Mouse (Mus musculus): ENCODE results near the gene Fyb.
"Not testable (repeated sequence)": the region's sequence is repeated elsewhere in the genome, so short reads cannot be mapped to it uniquely, and the experiment has no call there.

Fyb gene

GRCm38 (mm10) chr15:6562629-6563028, 40.0 kb downstream of the Fyb start:
- DNase-seq = no peak

DNA sequence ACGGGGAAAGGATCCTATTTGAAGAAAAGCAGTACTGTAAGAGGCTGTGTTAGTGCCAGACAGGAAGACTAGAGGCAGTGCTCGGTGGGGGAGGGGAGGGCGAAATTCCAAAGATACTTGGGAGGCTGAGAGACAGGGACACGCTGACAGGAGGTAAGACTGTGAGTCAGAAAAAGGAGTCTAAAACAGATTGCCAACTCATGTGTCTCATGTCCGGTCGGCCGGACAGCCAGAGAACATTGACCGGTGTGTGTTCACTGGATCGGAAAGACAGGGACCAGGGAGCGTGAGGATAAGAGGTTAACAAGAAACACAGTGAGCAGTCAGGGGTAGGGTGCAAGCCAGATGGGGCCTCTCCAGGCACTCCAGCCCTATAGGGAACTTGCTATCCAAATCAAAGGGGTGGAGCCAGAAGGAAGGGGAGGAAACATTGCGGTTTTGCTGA, 42.3 kb downstream of the Fyb start:
- DNase-seq = peak; percentile 97

GRCm38 (mm10) chr15:6565873-6566272, 43.2 kb downstream of the Fyb start:
- DNase-seq = peak; percentile 53

GRCm38 (mm10) chr15:6567993-6568392, 45.3 kb downstream of the Fyb start:
- peak; percentile 55 for DNase-seq

DNA sequence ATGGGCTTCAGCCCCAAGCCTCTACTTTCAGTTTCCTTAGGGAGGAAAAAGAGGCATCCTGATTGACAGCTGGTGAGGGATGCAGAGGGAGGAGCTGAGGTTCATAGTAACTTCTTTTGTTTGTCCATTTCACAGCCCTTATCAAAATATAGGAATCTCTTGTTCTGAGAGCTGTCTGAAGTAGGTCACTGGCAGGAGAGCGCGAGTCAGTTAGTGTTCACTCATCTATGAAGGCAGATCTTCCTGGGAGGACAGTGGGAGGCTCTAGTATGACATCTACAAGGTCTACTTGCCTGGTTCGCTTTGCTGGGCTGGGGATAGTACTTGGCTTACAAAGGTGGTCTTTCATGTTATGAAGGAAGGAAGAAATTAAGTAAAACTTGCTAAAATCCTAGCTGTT, 46.0 kb downstream of the Fyb start:
- peak; percentile 44 for DNase-seq

- DNase-seq = peak; percentile 95
Measured at GRCm38 (mm10) chr15:6569074-6569473, 46.4 kb downstream of the Fyb start.

DNA sequence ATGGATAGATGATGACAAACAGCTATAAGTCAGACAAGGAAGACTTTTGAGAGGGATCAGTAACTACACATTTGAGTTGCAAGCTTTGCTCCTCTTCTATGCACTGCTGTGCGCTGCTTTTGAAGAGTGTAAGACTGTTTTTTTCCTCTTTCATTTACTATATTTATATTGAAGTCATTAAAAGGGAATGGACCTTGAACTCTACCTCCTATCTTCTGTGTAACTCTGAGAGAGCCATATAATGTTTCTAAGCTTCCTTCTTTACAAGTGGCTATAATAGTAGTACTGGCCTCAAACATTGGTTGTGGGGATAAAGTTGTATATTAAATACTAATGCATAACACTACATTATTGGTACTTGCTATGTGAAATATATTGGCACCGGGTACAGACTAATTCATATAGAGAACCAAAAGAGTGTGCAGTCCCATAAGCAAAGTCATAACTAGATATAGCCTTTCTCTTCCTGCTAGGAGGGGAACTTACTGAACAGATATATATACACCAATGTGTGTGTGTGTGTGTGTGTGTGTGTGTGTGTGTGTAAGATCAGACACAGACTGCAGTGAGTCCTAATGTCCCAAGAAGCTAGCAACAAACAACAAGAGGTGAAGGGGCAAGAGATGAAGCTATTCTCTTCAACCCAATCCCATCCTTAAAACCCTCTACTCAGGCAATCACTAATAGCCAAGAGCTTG, 47.7 kb downstream of the Fyb start:
- no peak for DNase-seq

- DNase-seq = peak; percentile 88
Measured at GRCm38 (mm10) chr15:6570876-6571275, 48.2 kb downstream of the Fyb start.

DNA sequence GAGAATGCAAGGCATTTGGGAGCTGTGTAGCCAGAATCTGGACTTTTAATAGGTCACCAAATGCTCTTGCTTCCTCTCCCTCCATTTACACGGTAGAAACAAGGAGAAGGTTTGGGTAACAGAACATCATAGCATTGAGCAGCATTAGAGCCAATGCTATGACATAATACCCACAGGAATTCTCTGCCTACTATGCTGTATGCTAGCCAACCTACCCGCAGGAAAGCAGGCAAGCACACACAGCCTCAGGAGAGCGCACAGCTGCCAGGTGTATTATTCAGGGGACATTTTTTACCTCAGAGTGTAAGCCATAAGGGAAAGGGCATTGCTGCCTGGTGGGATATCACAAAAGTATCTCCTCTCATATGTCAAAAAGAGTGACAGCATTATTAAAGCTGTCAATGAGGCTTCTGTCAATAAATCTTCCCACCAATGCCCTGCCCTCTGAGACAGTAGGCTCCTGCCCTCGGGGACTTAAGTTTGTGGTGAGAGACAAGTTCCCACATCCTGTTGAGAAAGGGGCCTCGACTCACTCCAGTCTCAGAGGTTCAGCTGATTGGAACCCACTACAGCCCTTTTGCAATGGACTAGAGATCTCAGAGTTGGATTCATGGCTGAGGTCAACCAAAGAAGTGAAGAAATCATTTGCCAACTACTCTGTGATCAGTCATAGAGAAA, 51.8 kb downstream of the Fyb start:
- DNase-seq = peak; percentile 83

DNA sequence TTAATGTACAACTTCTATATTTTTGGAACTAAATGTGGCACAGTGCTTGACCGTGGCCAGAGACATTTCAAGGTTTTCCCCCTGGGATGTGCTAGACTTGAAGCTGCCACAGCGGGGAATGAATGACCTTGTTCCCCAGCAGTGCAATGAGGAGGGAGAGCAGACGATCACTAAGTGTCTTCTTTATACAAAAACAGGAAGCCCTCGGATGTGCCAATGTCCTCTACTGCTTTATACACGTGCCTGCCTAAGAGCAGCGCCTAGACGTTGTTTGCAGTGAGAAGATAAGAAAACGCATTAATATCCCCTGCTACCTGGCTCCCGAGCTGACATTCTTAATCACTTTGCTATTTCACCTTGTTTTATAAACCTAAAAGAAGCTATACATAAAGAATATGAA, 55.3 kb downstream of the Fyb start:
- peak; percentile 90 for DNase-seq

GRCm38 (mm10) chr15:6578654-6579053, 56.0 kb downstream of the Fyb start:
- DNase-seq = no peak

DNA sequence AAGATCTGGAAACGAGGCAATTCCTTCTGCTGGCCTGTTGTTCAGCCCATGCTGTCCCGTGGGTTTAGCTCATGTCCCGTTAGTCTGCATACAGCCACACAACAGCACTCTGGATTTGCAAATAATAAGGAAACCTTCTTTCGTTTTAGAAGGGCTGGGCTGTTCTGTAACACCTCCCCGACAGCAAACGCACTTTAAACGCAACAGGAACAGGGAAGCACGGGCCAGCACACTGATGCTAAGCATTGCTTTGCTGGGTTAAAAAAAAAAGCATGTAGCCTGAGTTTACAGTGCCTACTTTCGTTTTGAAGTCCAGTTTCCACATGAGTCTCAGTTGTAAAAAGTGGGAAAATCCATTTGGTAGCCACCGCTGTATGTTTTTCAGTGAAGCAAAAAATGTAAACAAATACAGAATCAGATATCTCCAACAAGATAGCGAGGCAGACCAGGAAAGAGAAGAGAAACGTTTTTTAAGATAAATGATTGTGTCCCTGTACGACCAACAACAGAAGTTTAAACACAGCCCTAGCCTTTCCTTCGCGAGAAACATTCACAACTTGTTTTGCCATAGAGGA, 56.6 kb downstream of the Fyb start:
- DNase-seq = peak; percentile 78

GRCm38 (mm10) chr15:6579769-6580261, 57.2 kb downstream of the Fyb start:
- peak; percentile 93 for DNase-seq

GRCm38 (mm10) chr15:6584645-6585044, 62.0 kb downstream of the Fyb start:
- DNase-seq = peak; percentile 30

DNA sequence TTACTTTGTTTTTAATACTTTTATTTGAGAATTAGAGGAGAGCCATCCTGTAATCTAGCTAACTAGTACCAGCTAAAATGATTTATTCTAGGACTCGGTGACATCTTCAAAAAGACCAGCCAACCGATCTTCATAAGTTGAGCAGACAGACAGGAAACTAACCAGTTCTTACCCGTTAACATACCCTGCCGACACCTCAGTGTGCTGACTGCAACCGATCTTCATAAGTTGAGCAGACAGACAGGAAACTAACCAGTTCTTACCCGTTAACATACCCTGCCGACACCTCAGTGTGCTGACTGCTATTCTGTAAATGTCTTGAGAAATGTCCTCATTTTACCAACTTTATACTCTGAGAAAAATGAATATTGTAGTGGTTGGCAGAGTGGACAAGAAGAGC, 63.7 kb downstream of the Fyb start:
- not testable (repeated sequence) for DNase-seq

DNA sequence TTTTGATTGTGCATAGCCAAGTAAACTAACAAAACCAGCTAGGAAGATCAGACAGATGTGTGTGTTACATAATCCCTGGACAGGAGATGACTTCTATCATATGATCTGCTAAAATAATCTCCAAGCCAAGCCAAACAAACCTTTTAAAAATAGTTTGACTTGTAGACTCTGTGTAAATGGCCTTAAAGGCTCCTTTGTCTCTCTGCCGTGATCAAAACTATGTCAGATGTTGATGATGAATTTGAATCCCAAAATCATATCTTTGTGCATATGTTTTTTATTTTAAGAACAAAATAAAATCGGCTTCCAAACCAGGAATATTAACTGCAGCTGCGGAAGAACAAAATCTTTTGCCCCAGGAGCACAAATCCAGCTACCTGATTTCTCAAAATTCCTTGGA, 64.9 kb downstream of the Fyb start:
- no peak for DNase-seq

DNA sequence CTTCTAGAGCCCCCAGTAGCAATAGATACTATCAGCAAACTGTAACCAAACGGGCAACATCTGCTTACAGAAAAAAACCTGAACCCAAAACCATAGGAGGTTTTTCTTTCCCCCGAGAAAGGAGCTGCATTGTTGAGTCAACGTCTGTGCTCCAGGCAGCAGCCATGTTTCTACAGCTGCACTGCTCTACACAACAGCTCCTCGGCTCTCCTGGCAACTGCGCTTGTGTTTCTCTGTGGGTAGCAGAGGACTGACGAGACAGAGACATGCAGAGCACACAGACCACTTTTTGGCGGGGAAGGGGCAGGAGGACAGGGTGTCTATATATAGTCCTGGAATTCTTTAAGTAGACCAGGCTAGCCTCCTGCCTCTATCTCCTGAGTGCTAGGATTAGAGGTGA, 65.5 kb downstream of the Fyb start:
- peak; percentile 76 for DNase-seq

- DNase-seq = peak; percentile 56
Measured at GRCm38 (mm10) chr15:6590846-6591451, 68.3 kb downstream of the Fyb start.

GRCm38 (mm10) chr15:6591527-6591926, 68.9 kb downstream of the Fyb start:
- peak; percentile 40 for DNase-seq

DNA sequence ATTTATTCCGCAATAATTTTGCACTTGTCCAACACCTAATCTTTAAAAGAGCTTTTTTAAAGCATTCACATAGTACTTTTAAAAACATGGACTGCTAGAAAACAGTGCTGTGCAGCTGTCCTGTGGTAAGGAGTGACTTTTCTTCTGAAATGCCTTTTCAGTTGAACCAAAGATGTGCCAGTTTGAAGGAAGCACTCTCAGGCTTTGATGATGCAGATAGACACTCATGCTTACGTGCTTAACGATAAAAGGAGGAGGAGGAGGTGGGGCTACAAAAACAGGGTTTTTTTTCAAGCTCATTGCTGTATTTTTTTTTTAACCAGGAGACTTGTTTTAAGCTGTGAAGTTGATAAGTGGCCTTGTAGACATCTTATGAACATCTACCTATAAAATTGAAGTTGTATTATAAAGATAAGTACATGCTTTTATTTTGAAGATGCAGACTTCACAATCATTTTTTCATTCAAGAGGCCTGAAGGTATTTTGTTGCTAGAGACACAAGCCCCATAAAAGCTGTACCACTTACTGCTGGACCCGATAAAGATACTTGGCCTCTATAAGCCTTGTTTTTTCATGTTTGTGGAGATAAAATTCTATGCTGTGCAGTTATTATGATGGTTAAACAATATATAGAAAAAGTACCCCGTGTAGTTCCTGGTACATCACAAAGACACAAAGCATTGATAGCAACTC, 70.1 kb downstream of the Fyb start:
- DNase-seq = peak; percentile 76

DNA sequence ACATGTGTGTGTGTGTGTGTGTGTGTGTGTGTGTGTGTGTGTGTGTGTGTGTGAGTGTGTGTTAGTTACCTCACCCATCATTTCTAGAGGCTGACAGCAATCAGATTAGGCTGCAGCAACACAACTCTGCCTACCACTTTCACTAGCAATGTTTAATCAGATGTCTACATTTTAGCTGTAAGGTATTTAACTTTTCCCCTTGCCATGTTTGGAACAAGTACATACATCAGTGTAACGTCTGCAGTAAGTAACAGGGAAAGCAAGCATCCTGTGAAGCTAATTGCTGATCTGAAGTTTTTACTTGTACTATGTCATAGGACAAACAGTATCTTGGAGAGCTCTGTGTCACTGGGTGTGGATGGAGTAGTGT, 70.6 kb downstream of the Fyb start:
- no peak for DNase-seq

DNA sequence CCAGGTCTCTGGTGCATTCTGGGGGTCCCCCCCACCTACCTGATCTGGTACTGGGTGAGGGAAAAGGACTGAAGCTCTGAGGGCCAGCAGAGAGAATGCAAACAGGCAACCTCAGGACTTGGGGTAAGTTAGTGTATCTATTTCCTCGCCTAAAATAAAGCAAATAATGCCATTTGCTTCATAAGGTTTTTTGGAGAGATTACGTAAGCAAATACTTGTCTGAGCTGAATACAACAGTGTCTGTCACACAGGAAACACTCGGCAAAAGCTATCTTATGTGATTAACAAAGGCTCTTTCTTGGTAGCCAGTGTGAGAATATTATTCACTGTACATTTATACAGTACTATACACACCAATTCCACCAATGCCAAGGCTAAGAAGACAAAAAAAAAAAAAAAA, 76.0 kb downstream of the Fyb start:
- no peak for DNase-seq

GRCm38 (mm10) chr15:6600314-6600713, 77.7 kb downstream of the Fyb start:
- DNase-seq = no peak

Measured in heart, adult 11 months (tissue).